Mouse (Mus musculus): Measurements from ENCODE around the gene Myo1c.

DNA sequence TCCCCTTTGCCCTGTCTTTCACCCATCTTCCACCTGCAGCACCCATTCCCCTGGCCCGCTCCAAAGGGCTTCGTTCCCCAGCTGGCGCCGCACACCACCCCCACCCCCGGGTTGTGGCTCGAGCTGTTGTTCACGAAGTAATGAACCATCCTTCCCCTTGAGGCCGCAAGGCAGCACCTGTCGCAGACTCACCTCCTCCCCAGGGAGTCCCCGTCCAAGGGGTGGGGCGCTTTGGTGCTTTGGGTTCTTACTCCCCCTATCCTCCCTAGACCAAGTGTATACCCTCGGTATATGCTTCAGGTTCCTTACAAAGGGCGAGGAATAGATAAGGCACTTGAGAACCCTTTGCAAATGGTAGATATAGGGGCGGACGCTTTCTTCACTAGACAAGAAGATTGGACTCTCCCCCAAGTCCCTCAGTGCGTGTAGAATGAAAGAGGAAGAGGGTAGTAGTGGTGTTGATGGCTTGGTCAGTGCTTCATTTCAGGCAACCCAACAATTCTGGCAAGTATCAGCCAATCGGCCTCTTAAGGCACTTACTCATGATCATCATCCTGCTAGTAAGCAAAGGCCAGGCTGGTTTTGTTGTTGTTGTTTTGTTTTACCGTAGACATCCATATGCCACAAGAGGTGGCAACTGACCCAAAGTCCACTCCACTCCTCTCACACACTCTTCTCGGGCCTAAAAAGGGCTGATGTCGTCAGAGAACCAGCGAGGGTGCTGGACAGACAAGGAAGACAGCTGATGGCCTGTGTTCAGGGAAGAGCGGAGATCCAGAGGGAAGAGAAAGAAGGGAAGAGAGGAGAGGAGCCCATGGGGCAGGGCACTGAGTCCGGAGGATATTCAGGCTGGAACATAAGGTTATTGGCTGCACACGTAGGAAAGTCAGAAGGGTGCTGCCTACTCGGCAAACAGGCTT lies 4.4 kb downstream of the Myo1c start:
- TF ChIP-seq CTCF (IDR thresholded peaks at IDR 0.05; ENCODE audit: extremely low read depth, insufficient read depth, insufficient read length, insufficient replicate concordance) (no peak), POLR2A (IDR thresholded peaks at IDR 0.05; ENCODE audit: low read depth, low read length) (peak; percentile 19)

Data from spleen, adult 2 months (tissue).